Mouse (Mus musculus): Measurements from ENCODE around the gene Akap10. TPM values are rescaled to one million over a fixed set of nuclear protein-coding genes. Genes with fewer than 3 reads are reported as not detected.

Akap10 gene
- 46.1 TPM for polyA plus RNA-seq (2014; fragmentation: Illumina TruSeq; extraction: RNeasy Lipid Tissue Mini Kit (QIAGEN cat#74804); ENCODE audit: low read depth, low replicate concordance)

GRCm38 (mm10) chr11:61930098-61930517 is at the start of gene Akap10:
Gene Akap10 (minus strand): TSS chr11:61930252.

GRCm38 (mm10) chr11:61956572-61957295 is 26.7 kb upstream of the Akap10 start, which contains the start of gene Specc1:
Gene Specc1 (plus strand): TSS chr11:61956763.

GRCm38 (mm10) chr11:61854988-61855411 is 75.1 kb downstream of the Akap10 start, which contains the start of gene Ulk2:
Gene Ulk2 (minus strand): TSS chr11:61855073.

Other genes starting within 250 kb of the Akap10 start
- not detected for gene Fam83g, start 246.2 kb downstream of the Akap10 start, polyA plus RNA-seq (2014; fragmentation: Illumina TruSeq; extraction: RNeasy Lipid Tissue Mini Kit (QIAGEN cat#74804); ENCODE audit: low read depth, low replicate concordance)
- not detected for gene Slc5a10, start 209.4 kb downstream of the Akap10 start, polyA plus RNA-seq (2014; fragmentation: Illumina TruSeq; extraction: RNeasy Lipid Tissue Mini Kit (QIAGEN cat#74804); ENCODE audit: low read depth, low replicate concordance)
- 57.0 TPM for gene Prpsap2, start 168.2 kb downstream of the Akap10 start, polyA plus RNA-seq (2014; fragmentation: Illumina TruSeq; extraction: RNeasy Lipid Tissue Mini Kit (QIAGEN cat#74804); ENCODE audit: low read depth, low replicate concordance)
- 68.2 TPM for gene Ulk2, start 75.2 kb downstream of the Akap10 start, polyA plus RNA-seq (2014; fragmentation: Illumina TruSeq; extraction: RNeasy Lipid Tissue Mini Kit (QIAGEN cat#74804); ENCODE audit: low read depth, low replicate concordance)
- 5.2 TPM for gene Specc1, start 26.5 kb upstream of the Akap10 start, polyA plus RNA-seq (2014; fragmentation: Illumina TruSeq; extraction: RNeasy Lipid Tissue Mini Kit (QIAGEN cat#74804); ENCODE audit: low read depth, low replicate concordance)